Mouse (Mus musculus) fat pad, adult 2 months (tissue): ENCODE measurements around the gene Rpl27a.

Experiments
- DNase-seq: peaks from one replicate; pipeline ENCODE4 v3.0.0-alpha.2; 2011; ENCODE audit warnings: low read depth, low spot score; ENCODE audit errors: extremely low read depth

The Rpl27a gene

GRCm38 (mm10) chr7:109524763-109525162 is 5.8 kb downstream of the Rpl27a start:
- DNase-seq = no peak

GRCm38 (mm10) chr7:109525740-109526663 is 7.1 kb downstream of the Rpl27a start:
- no peak for DNase-seq

- no peak for DNase-seq
Measured at GRCm38 (mm10) chr7:109527536-109527935, 8.6 kb downstream of the Rpl27a start.

- DNase-seq = no peak
Measured at GRCm38 (mm10) chr7:109528356-109528755, 9.4 kb downstream of the Rpl27a start.

GRCm38 (mm10) chr7:109529741-109530140 is 10.8 kb downstream of the Rpl27a start:
- no peak for DNase-seq

- DNase-seq = no peak
Measured at GRCm38 (mm10) chr7:109531501-109531900, 12.6 kb downstream of the Rpl27a start.

GRCm38 (mm10) chr7:109532691-109533090 is 13.7 kb downstream of the Rpl27a start:
- no peak for DNase-seq

- DNase-seq = no peak
Measured at GRCm38 (mm10) chr7:109533129-109533528, 14.2 kb downstream of the Rpl27a start.

GRCm38 (mm10) chr7:109533888-109534287 is 14.9 kb downstream of the Rpl27a start:
- DNase-seq = no peak

GRCm38 (mm10) chr7:109534921-109535320 is 16.0 kb downstream of the Rpl27a start:
- no peak for DNase-seq

GRCm38 (mm10) chr7:109536451-109536946 is 17.6 kb downstream of the Rpl27a start:
- no peak for DNase-seq

- DNase-seq = no peak
Measured at GRCm38 (mm10) chr7:109540902-109541301, 22.0 kb downstream of the Rpl27a start.

- no peak for DNase-seq
Measured at GRCm38 (mm10) chr7:109541609-109542363, 22.8 kb downstream of the Rpl27a start.

- no peak for DNase-seq
Measured at GRCm38 (mm10) chr7:109542364-109542628, 23.3 kb downstream of the Rpl27a start.

- DNase-seq = no peak
Measured at GRCm38 (mm10) chr7:109544792-109545191, 25.8 kb downstream of the Rpl27a start.

GRCm38 (mm10) chr7:109545255-109545993 is 26.5 kb downstream of the Rpl27a start:
- no peak for DNase-seq

GRCm38 (mm10) chr7:109546186-109546585 is 27.2 kb downstream of the Rpl27a start:
- no peak for DNase-seq

GRCm38 (mm10) chr7:109546726-109547125 is 27.8 kb downstream of the Rpl27a start:
- no peak for DNase-seq

- no peak for DNase-seq
Measured at GRCm38 (mm10) chr7:109559536-109559935, 40.6 kb downstream of the Rpl27a start.

- peak; percentile 90 for DNase-seq
Measured at GRCm38 (mm10) chr7:109561466-109562153, 42.7 kb downstream of the Rpl27a start.

- no peak for DNase-seq
Measured at GRCm38 (mm10) chr7:109562154-109562599, 43.2 kb downstream of the Rpl27a start.
